Mouse (Mus musculus) intestine, embryonic 14.5 days (tissue): ENCODE measurements around the gene Gm7579. TPM values are rescaled to one million over a fixed set of nuclear protein-coding genes. Genes with fewer than 3 reads are reported as not detected.
"Not testable (repeated sequence)": the region's sequence is repeated elsewhere in the genome, so short reads cannot be mapped to it uniquely, and the experiment has no call there.

Source experiments
- ATAC-seq: fragments of 200-750 bp; cut with Nextera tagmentation; replicated peaks from 2 replicates; pipeline ENCODE4 v1.8.0; 2017; ENCODE audit warnings: low read depth, moderate number of reproducible peaks, moderate TSS enrichment, moderate library complexity; ENCODE audit not compliant: low FRiP score, low TSS enrichment
- DNase-seq: peaks from one replicate; pipeline ENCODE4 v3.0.0-alpha.2; 2018; ENCODE audit warnings: low spot score
- H3K27ac ChIP-seq: fragments of 300-500 bp; sonication (generic); 2 replicates; pipeline ENCODE4 v1.5.1; 2014; ENCODE audit warnings: low read depth, mild to moderate bottlenecking, control low read depth
- H3K27me3 ChIP-seq: fragments of 300-500 bp; sonication (generic); replicated peaks from 2 replicates; pipeline ENCODE4 v1.6.1; 2014; ENCODE audit warnings: low read length, control low read depth; ENCODE audit not compliant: control insufficient read depth, insufficient read depth
- H3K36me3 ChIP-seq: fragments of 300-500 bp; sonication (generic); 2 replicates; pipeline ENCODE4 v1.6.1; 2014; ENCODE audit warnings: low read length, control low read depth; ENCODE audit not compliant: control insufficient read depth, insufficient read depth
- H3K4me1 ChIP-seq: fragments of 300-500 bp; sonication (generic); replicated peaks from 2 replicates; pipeline ENCODE4 v1.6.1; 2014; ENCODE audit warnings: low read length, control low read depth, mixed read lengths; ENCODE audit not compliant: control insufficient read depth, insufficient read depth
- H3K4me2 ChIP-seq: fragments of 300-500 bp; sonication (generic); 2 replicates; pipeline ENCODE4 v1.6.1; 2014; ENCODE audit warnings: low read length
- H3K4me3 ChIP-seq: fragments of 300-500 bp; sonication (generic); 2 replicates; pipeline ENCODE4 v1.5.1; 2014; ENCODE audit warnings: low read depth, low read length, control low read depth, mixed read lengths
- H3K9ac ChIP-seq: fragments of 300-500 bp; sonication (generic); 2 replicates; pipeline ENCODE4 v1.6.1; 2014; ENCODE audit warnings: mild to moderate bottlenecking, low read length
- H3K9me3 ChIP-seq: fragments of 300-500 bp; sonication (generic); 2 replicates; pipeline ENCODE4 v1.6.1; 2016; ENCODE audit warnings: low read length, control low read depth; ENCODE audit not compliant: control insufficient read depth
- WGBS: fragments of 180-500 bp; shearing (Covaris S2); extraction: QIAGEN DNeasy Blood & Tissue Kit; methylation state at CpG from one replicate; pipeline ENCODE4 v1.1.7; 2014; 5-methylcytosine and 5-hydroxymethylcytosine counted together
- polyA plus RNA-seq: library from polyadenylated mRNA; unstranded; fragments of >200 nt; fragmentation: Nextera tagmentation; extraction: Ambion mirVana; gene quantifications from 2 replicates; pipeline ENCODE4 v1.2.1, GENCODE M21; 2014

The Gm7579 gene
- polyA plus RNA-seq, 1 experiment from 2014 or later: not detected

GRCm38 (mm10) chr7:142255517-142255916 is 43.9 kb downstream of the Gm7579 start:
- Histone ChIP-seq H3K4me3 (no peak overlapping the region), H3K4me1 (no peaks in the 10 kb centered on the region), H3K36me3 (no peaks in the 10 kb centered on the region), H3K9me3 (no peaks in the 10 kb centered on the region), H3K4me2 (no peak overlapping the region), H3K9ac (no peak overlapping the region), H3K27me3 (no peaks in the 10 kb centered on the region; the same call in 1 of the 2 replicates), H3K27ac (no peak overlapping the region)
- DNase-seq: peak; percentile 53
- no peak for ATAC-seq
- WGBS: 0% methylated on average over 2 of the region's 2 CpGs

- ATAC-seq, H3K36me3 ChIP-seq, H3K4me1 ChIP-seq, H3K27ac ChIP-seq, DNase-seq, H3K9ac ChIP-seq, H3K27me3 ChIP-seq, H3K4me3 ChIP-seq, H3K9me3 ChIP-seq, H3K4me2 ChIP-seq: not testable (repeated sequence)
- WGBS: 43% methylated on average over 1 of the region's 1 CpGs
Observed at GRCm38 (mm10) chr7:142258254-142258653, 46.6 kb downstream of the Gm7579 start, which contains the start of gene Gm2431. Gene Gm2431, minus strand, starts transcription at chr7:142258354.

Other genes starting within 250 kb of the Gm7579 start
- 63.0 and 64.8 TPM in 2 replicates for gene Mob2, start 150.8 kb upstream of the Gm7579 start, polyA plus RNA-seq
- gene Dusp8, start 116.0 kb upstream of the Gm7579 start, polyA plus RNA-seq: 8.1 and 8.8 TPM in 2 replicates
- gene Gm45618, start 91.1 kb upstream of the Gm7579 start, polyA plus RNA-seq: not detected in 2 replicates
- not detected in 2 replicates for gene Gm39115, start 75.8 kb upstream of the Gm7579 start, polyA plus RNA-seq
- gene Gm45337, start 67.3 kb upstream of the Gm7579 start, polyA plus RNA-seq: not detected in 2 replicates
- gene Gm29735, start 54.7 kb upstream of the Gm7579 start, polyA plus RNA-seq: not detected in 2 replicates
- gene Gm4553, start 46.1 kb upstream of the Gm7579 start, polyA plus RNA-seq: not detected in 2 replicates
- gene Krtap5-2, start 35.9 kb upstream of the Gm7579 start, polyA plus RNA-seq: not detected in 2 replicates
- gene Gm10153, start 21.5 kb upstream of the Gm7579 start, polyA plus RNA-seq: not detected in 2 replicates
- gene Krtap5-3, start 10.5 kb upstream of the Gm7579 start, polyA plus RNA-seq: not detected in 2 replicates
- not detected in 2 replicates for gene Krtap5-5, start 18.1 kb downstream of the Gm7579 start, polyA plus RNA-seq
- not detected in 2 replicates for gene Gm40460, start 29.2 kb downstream of the Gm7579 start, polyA plus RNA-seq
- gene Gm2431, start 46.5 kb downstream of the Gm7579 start, polyA plus RNA-seq: not detected in 2 replicates
- gene Gm4559, start 62.5 kb downstream of the Gm7579 start, polyA plus RNA-seq: not detected in 2 replicates
- gene Krtap5-1, start 85.3 kb downstream of the Gm7579 start, polyA plus RNA-seq: 0.42 TPM in 1 of 2 replicates, not detected in the other
- gene Krtap5-4, start 91.7 kb downstream of the Gm7579 start, polyA plus RNA-seq: not detected in 2 replicates
- 1.7 and 2.1 TPM in 2 replicates for gene Ifitm10, start 161.9 kb downstream of the Gm7579 start, polyA plus RNA-seq
- gene Gm49369, start 170.8 kb downstream of the Gm7579 start, polyA plus RNA-seq: 0.54 TPM in 1 of 2 replicates, not detected in the other
- 245 and 248 TPM in 2 replicates for gene Ctsd, start 176.2 kb downstream of the Gm7579 start, polyA plus RNA-seq
- 1.6 and 3.8 TPM in 2 replicates for gene Syt8, start 223.0 kb downstream of the Gm7579 start, polyA plus RNA-seq
- 1.7 and 3.2 TPM in 2 replicates for gene Tnni2, start 229.9 kb downstream of the Gm7579 start, polyA plus RNA-seq
- gene Lsp1, start 248.9 kb downstream of the Gm7579 start, polyA plus RNA-seq: 145 and 153 TPM in 2 replicates